ENCODE assay signal across 8 mouse cellular contexts in genomic region chr1:93445111-93445821, GRCm38 (mm10). TPM values are rescaled to one million over a fixed set of nuclear protein-coding genes. Genes with fewer than 3 reads are reported as not detected.
DNase-seq lines count a peak whose midpoint lies in the region; ATAC-seq lines count a peak whose summit lies in the region.

No protein-coding gene starts in this region.

- ATAC-seq in intestine, embryonic 15.5 days, result peak; percentile 96

- no peaks in the 10 kb centered on the region for H3K27me3 ChIP-seq in intestine, embryonic 15.5 days (replicated peaks)

- H3K4me3 ChIP-seq in intestine, embryonic 15.5 days (replicated peaks), result peak overlapping the region; percentile 78

- under 1% methylated on average over 83 of the region's 84 CpGs for WGBS in intestine, embryonic 15.5 days

- H3K36me3 ChIP-seq in intestine, embryonic 15.5 days, result no peaks in the 10 kb centered on the region; the same call in 1 of the 2 replicates

- H3K9me3 ChIP-seq in intestine, embryonic 15.5 days, result no peaks in the 10 kb centered on the region

- H3K27ac ChIP-seq in intestine, embryonic 15.5 days, result peak overlapping the region; percentile 93

- intact Hi-C loops in left cerebral cortex, postnatal 25 days (cut with DNase I), result loop anchor here (2.0 kb wide), 1 partner anchor 34 kb away; the partner anchor contains the start of gene Hdlbp

- H3K9ac ChIP-seq in intestine, embryonic 15.5 days, result peak overlapping the region; percentile 87

- peak overlapping the region; percentile 65 for H3K4me2 ChIP-seq in intestine, embryonic 15.5 days (replicated peaks)

- peak; percentile 71 for DNase-seq in adipocyte (ENCODE audit: low spot score)
- DNase-seq in embryo, embryonic 10.5 days (ENCODE audit: low spot score), result peak; percentile 83
- DNase-seq in gastrocnemius, postnatal 25 days, result peak; percentile 80
- DNase-seq in left cerebral cortex, postnatal 25 days (ENCODE audit: low spot score in 2 of 2), result peak; percentile 53
- peak; percentile 75 for DNase-seq in mesoderm, embryonic 11.5 days (ENCODE audit: low read depth, low spot score)
- DNase-seq in right cerebral cortex, postnatal 25 days, result peak; percentile 69
- peak; percentile 79 to 86 for DNase-seq in urinary bladder, postnatal 4 days (ENCODE audit: low spot score in 2 of 2)

- H3K4me1 ChIP-seq in intestine, embryonic 15.5 days (replicated peaks), result peaks cover 12% of the 10 kb centered on the region

RNA-seq across cellular contexts. Expression of gene Hdlbp, which starts 33.3 kb away (rescaled TPM):
- 100 to 1,000 TPM; 290 to 306 TPM for total RNA-seq in gastrocnemius, postnatal 25 days (2021)
- 175 and 185 TPM in 2 replicates for polyA plus RNA-seq in intestine, embryonic 15.5 days (2015; fragmentation: Nextera tagmentation; extraction: Ambion mirVana)
- 100 to 1,000 TPM; 162 to 171 TPM for total RNA-seq in left cerebral cortex, postnatal 25 days (2021)

Comparison
In these comparisons a context has a peak if more than half of its experiments do, and no peak if none do; other contexts are left out.
1. Peak in every context shown above with its lines: DNase-seq, ATAC-seq, H3K4me3 ChIP-seq and H3K27ac ChIP-seq.